Mouse (Mus musculus) small intestine, adult 2 months (tissue): Measurements from ENCODE around the gene Slc18a2. TPM values are rescaled to one million over a fixed set of nuclear protein-coding genes. Genes with fewer than 3 reads are reported as not detected.

Experiments used
- H3K27ac ChIP-seq: fragments of 200-500 bp; 2 replicates; pipeline ENCODE4 v1.5.1; 2012; ENCODE audit warnings: low read depth, low read length, control low read depth, inconsistent platforms; ENCODE audit not compliant: insufficient read depth
- H3K27me3 ChIP-seq: fragments of 200-500 bp; 2 replicates; pipeline ENCODE4 v1.6.1; 2012; ENCODE audit warnings: mild to moderate bottlenecking, moderate library complexity, low read length, inconsistent platforms; ENCODE audit not compliant: control insufficient read depth, insufficient read depth
- H3K36me3 ChIP-seq: fragments of 200-500 bp; 2 replicates; pipeline ENCODE4 v1.6.1; 2012; ENCODE audit warnings: mild to moderate bottlenecking, low read length, control low read depth, inconsistent platforms; ENCODE audit not compliant: control insufficient read depth, insufficient read depth
- H3K4me1 ChIP-seq: fragments of 200-500 bp; 2 replicates; pipeline ENCODE4 v1.6.1; 2012; ENCODE audit warnings: low read length, inconsistent platforms, mixed read lengths; ENCODE audit not compliant: control insufficient read depth, insufficient read depth, insufficient read length
- H3K4me3 ChIP-seq: fragments of 200-500 bp; 2 replicates; pipeline ENCODE4 v1.5.1; 2012; ENCODE audit warnings: low read depth, mild to moderate bottlenecking, control low read depth, inconsistent platforms, low read length, moderate library complexity
- CTCF ChIP-seq: fragments of 200-500 bp; IDR thresholded peaks from 2 replicates; pipeline ENCODE4 v1.5.1; 2012; ENCODE audit warnings: low read depth, mild to moderate bottlenecking, control low read depth, inconsistent platforms, low read length, moderate library complexity, mixed read lengths; ENCODE audit not compliant: insufficient replicate concordance, insufficient read length; ENCODE audit errors: extremely low read depth
- POLR2A ChIP-seq: fragments of 200-500 bp; IDR thresholded peaks from 2 replicates; pipeline ENCODE4 v1.6.1; 2012; ENCODE audit warnings: low read depth, mild to moderate bottlenecking, control low read depth, inconsistent platforms, low read length, moderate library complexity
- WGBS: fragments of 180-500 bp; shearing (Covaris S2); methylation state at CpG from one replicate; pipeline ENCODE4 v1.1.7; 2018; 5-methylcytosine and 5-hydroxymethylcytosine counted together
- polyA plus RNA-seq: library from polyadenylated mRNA; depleted of rRNA; stranded (reverse); fragments of >200 nt; gene quantifications from 2 replicates; pipeline ENCODE4 v1.2.3, GENCODE M21; 2012

The Slc18a2 gene
- polyA plus RNA-seq, 1 experiment: 0.38 TPM

DNA sequence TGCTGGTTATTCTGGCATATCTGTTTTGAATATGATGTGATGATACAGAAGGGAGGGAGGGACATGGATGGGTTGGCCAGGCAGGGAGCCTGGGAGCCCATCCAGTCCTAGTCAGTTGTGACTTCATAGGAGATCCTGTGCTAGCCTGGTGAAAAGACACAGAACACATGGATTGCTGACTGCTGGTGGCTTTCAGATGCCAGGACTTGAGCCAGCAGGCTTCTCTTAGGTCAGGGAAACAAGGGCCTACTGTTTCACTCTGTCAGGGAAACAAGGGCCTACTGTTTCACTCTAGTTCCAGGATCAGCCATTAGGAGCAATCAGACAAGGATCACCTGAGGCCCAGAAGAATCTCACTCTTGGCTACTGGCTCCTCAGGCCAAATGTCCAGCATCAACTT is 20.1 kb downstream of the Slc18a2 start:
- Histone ChIP-seq H3K27ac (no peak overlapping the region), H3K4me1 (no peaks in the 10 kb centered on the region), H3K4me3 (no peak overlapping the region), H3K27me3 (no peaks in the 10 kb centered on the region), H3K36me3 (no peaks in the 10 kb centered on the region)
- TF ChIP-seq CTCF (no peak), POLR2A (no peak)

DNA sequence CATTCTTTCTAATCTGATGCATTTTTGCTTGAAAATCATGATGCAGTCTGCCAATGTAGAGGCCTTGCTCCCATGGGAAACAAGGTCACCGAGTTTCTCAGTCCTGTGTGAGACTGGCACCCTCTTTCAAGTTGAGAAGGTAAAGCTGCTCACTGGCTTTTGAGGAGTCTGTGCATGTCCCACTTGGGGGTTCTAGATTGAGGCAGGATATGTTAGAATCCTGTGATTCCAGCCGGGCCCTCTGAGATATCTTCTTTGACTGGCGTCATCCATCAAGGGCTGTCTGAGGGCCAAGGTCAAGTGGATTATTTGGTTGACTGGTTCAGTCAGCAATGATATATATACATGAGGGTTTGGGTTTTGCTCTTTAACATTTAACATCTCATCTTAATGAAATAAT is 21.3 kb downstream of the Slc18a2 start:
- no peaks in the 10 kb centered on the region for H3K4me1 ChIP-seq
- H3K27me3 ChIP-seq: no peaks in the 10 kb centered on the region
- WGBS: 77% methylated on average over 3 of the region's 3 CpGs
- no peak overlapping the region for H3K27ac ChIP-seq
- H3K4me3 ChIP-seq: no peak overlapping the region
- no peaks in the 10 kb centered on the region for H3K36me3 ChIP-seq
- TF ChIP-seq CTCF (no peak), POLR2A (no peak)

DNA sequence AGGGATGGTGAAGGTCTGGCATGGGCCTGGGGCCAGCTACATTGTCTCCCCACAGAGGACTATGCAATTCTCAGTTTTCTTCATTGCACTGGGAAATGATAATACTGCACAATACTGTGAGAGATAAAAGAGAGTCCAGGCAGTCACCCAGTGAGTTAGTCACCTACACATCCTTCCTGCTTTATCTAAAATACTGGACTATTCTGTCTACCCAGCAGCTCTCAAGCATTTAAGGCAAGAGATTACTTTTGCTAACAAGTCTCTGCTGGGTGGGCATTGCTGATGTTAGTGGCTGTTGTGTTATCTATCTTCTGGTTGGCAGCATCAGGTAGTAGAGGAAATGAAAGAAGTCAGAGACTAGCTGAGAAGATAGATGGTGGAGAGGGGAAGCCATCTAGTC is 28.3 kb downstream of the Slc18a2 start:
- Histone ChIP-seq H3K27me3 (no peaks in the 10 kb centered on the region), H3K4me1 (no peaks in the 10 kb centered on the region), H3K27ac (no peak overlapping the region), H3K4me3 (no peak overlapping the region), H3K36me3 (peaks cover 3% of the 10 kb centered on the region)
- no peak for TF ChIP-seq POLR2A

DNA sequence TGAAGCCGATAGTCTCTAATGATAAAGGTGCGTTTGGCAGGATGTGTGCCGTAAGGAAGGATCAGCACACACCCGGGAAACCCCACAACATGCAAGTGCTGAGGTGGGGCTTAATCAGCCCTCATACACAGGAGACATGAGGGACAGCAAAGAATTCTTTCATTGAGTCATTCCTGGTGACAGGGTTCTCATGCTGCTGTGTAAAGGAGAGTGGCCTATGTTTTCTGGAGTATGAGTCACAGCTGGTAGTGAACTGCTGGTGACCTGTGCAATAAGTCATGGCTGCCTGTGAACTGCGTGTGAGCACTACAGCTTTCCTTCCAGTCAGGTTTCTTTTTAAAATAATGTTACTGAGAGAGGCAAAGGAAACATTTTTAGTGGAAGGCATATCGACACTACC is 29.1 kb downstream of the Slc18a2 start:
- H3K27me3 ChIP-seq: no peaks in the 10 kb centered on the region
- WGBS: 69% methylated on average over 6 of the region's 6 CpGs
- H3K4me3 ChIP-seq: no peak overlapping the region
- no peak overlapping the region for H3K27ac ChIP-seq
- TF ChIP-seq POLR2A (no peak), CTCF (no peak)
- no peaks in the 10 kb centered on the region for H3K4me1 ChIP-seq
- peaks cover 3% of the 10 kb centered on the region for H3K36me3 ChIP-seq

DNA sequence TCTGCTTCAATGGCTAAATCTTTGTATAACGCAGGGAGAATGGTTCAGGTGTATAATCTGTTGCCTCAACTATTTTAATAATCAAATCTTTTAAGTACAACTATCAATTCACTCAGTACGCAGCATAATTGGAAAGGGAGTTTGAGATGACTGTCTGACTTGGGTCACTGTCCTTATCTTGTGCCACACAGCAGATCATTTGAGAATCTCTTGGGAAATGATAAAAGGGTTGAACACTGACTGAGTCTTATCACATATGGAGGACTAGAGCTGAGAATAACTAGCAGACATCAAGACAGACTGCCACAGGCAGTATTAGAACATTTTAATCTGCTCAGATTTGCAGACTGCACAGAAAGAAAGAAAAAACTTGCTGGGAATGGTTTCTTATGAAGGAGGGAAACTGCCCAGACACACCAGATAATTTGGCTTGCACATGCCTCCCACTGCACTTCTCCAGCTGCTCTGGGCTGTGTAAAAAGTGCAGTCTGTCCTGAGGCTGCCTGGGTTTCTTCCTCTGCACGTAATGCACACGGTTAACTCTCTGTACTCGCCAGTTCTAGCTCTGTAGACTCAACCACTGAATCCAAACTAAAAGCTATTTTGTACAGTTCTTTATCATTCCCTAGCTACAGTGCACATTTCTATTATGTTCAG is 31.6 kb downstream of the Slc18a2 start:
- TF ChIP-seq CTCF (no peak), POLR2A (no peak)
- WGBS: 88% methylated on average over 5 of the region's 5 CpGs
- Histone ChIP-seq H3K4me1 (no peaks in the 10 kb centered on the region), H3K27ac (no peak overlapping the region), H3K36me3 (peaks cover 6% of the 10 kb centered on the region), H3K27me3 (no peaks in the 10 kb centered on the region), H3K4me3 (no peak overlapping the region)

DNA sequence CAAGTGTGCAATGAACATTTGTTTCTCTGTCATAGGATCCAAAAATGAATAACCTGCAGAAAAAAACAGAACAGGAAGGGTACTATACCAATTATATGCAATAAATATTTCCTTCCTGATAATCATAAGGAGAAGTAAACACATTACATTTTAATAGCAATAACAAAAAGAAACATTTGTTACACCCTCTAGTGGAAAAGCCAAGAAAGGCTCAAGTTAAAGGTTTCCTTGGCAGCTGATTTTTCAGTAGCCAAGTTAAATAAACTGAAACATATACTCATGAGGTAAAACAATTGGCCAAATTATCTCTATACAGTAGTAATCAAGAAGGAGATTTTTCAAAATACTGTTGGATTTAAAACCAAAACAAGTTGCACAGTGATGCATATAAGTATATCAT is 54.6 kb downstream of the Slc18a2 start:
- Histone ChIP-seq H3K27me3 (no peaks in the 10 kb centered on the region), H3K4me1 (no peaks in the 10 kb centered on the region), H3K36me3 (peaks cover 7% of the 10 kb centered on the region; the same call in 1 of the 2 replicates), H3K4me3 (no peak overlapping the region), H3K27ac (no peak overlapping the region)
- TF ChIP-seq CTCF (no peak), POLR2A (no peak)

DNA sequence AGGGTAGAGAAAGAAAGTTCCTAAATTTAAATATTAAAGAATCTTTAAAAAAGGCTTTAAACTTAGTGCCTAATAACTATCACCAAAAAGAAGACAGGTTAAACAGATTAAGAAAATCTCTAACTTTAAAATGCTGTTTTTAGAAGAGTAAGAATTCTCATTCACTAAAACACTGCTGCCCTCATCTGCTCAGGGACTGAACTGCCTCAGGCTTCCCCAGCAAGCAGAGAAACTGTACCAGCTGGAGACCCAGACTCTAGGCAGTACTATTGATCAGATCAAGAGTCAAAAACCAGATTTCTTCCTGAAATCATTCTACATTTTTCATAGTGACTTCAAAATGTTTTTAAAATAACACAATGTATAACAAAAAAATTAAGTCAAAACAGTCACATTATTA is 55.9 kb downstream of the Slc18a2 start:
- no peaks in the 10 kb centered on the region for H3K4me1 ChIP-seq
- H3K36me3 ChIP-seq: peaks cover 6% of the 10 kb centered on the region; the same call in 1 of the 2 replicates
- H3K4me3 ChIP-seq: no peak overlapping the region
- TF ChIP-seq POLR2A (no peak), CTCF (peak; percentile 31; the same call in 1 of the 2 replicates)
- no peaks in the 10 kb centered on the region for H3K27me3 ChIP-seq
- H3K27ac ChIP-seq: no peak overlapping the region

DNA sequence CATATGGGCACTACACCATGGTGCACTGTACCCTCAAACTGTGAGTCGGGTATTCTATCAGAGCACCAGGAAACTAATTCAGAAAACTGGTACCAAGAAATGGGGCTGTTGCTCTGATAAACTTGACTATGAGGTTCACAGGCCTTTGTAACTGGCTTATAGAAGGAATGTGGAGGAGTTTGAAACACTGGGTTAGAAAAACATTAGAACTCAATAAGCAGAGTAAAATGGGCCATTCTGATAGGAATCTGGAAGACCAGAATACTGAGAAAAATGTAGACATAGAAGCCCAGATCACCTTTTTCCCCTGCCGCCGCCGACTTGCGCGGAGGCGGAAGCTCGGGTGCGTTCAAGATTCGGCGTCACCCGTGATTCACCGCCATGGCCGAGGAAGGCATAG is 61.3 kb downstream of the Slc18a2 start, which contains the start of gene Rps12-ps3:
Gene Rps12-ps3 (plus strand): TSS at position 301 of the 400 bp plus-strand sequence.
- TF ChIP-seq CTCF (no peak), POLR2A (no peak)
- Histone ChIP-seq H3K36me3 (peaks cover 6% of the 10 kb centered on the region), H3K27me3 (no peaks in the 10 kb centered on the region), H3K27ac (no peak within 1 kb of the TSS), H3K4me1 (no peaks in the 10 kb centered on the region), H3K4me3 (no peak within 1 kb of the TSS)
- 99% methylated on average over 13 of the region's 14 CpGs for WGBS
